Mouse (Mus musculus): Measurements from ENCODE around the gene Sppl3.

Sppl3 gene

DNA sequence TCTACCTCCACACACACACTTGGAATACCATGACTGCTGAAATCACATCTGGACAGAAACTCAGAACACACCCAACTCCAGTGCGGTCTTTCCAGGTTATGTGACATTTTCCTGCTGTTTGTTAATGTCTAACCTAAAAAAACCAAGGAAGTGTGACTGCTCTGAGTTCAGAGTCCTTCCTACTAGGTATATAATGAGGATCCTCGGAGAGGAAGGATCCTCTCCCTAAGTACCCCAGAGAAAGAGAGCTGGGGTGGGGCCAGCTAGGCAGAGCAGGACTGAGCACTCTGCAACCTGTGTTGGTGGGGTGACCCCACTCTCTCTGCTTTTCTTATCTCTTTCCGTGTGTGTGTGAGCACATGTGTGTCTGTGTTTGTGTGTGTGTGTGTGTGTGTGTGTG lies 136.5 kb downstream of the Sppl3 start:
- in situ Hi-C loops (cut with MboI; ENCODE audit: low sequenced_read_pairs), result no loop called here

GRCm38 (mm10) chr5:115148378-115148777 lies 137.4 kb downstream of the Sppl3 start:
- in situ Hi-C loops (cut with MboI; ENCODE audit: low sequenced_read_pairs), result no loop called here
